Mouse (Mus musculus) embryonic facial prominence, embryonic 13.5 days (tissue): Measurements from ENCODE around the gene Gm2310. TPM values are rescaled to one million over a fixed set of nuclear protein-coding genes. Genes with fewer than 3 reads are reported as not detected.

Experiments
- ATAC-seq: fragments of 200-750 bp; cut with Nextera tagmentation; 2 replicates; pipeline ENCODE4 v1.8.0; 2017; ENCODE audit warnings: low read depth; ENCODE audit not compliant: insufficient number of reproducible peaks, insufficient read depth, low FRiP score, low TSS enrichment
- H3K27ac ChIP-seq: fragments of 300-500 bp; sonication (generic); 2 replicates; pipeline ENCODE4 v1.5.1; 2015; ENCODE audit warnings: moderate library complexity, mild to moderate bottlenecking, inconsistent platforms
- H3K27me3 ChIP-seq: fragments of 300-500 bp; sonication (generic); 2 replicates; pipeline ENCODE4 v1.6.1; 2015; ENCODE audit warnings: mild to moderate bottlenecking, inconsistent platforms
- H3K36me3 ChIP-seq: fragments of 300-500 bp; sonication (generic); 2 replicates; pipeline ENCODE4 v1.6.1; 2015; ENCODE audit warnings: mild to moderate bottlenecking, inconsistent platforms
- H3K4me1 ChIP-seq: fragments of 300-500 bp; sonication (generic); 2 replicates; pipeline ENCODE4 v1.6.1; 2015; ENCODE audit warnings: inconsistent platforms
- H3K4me2 ChIP-seq: fragments of 300-500 bp; sonication (generic); 2 replicates; pipeline ENCODE4 v1.6.1; 2015; ENCODE audit warnings: moderate library complexity, mild to moderate bottlenecking, inconsistent platforms
- H3K4me3 ChIP-seq: fragments of 300-500 bp; sonication (generic); 2 replicates; pipeline ENCODE4 v1.5.1; 2015; ENCODE audit warnings: mild to moderate bottlenecking, inconsistent platforms
- H3K9ac ChIP-seq: fragments of 300-500 bp; sonication (generic); 2 replicates; pipeline ENCODE4 v1.6.1; 2015; ENCODE audit warnings: mild to moderate bottlenecking, inconsistent platforms
- H3K9me3 ChIP-seq: fragments of 300-500 bp; sonication (generic); 2 replicates; pipeline ENCODE4 v1.6.1; 2016; ENCODE audit warnings: inconsistent platforms
- WGBS: fragments of 180-500 bp; shearing (Covaris S2); methylation state at CpG from one replicate; pipeline ENCODE4 v1.1.7; 2015; ENCODE audit warnings: mixed read lengths; 5-methylcytosine and 5-hydroxymethylcytosine counted together
- polyA plus RNA-seq: library from polyadenylated mRNA; unstranded; fragments of >200 nt; fragmentation: Nextera tagmentation; extraction: Ambion mirVana; gene quantifications from 2 replicates; pipeline ENCODE4 v1.2.1, GENCODE M21; 2015

Gm2310 gene
- polyA plus RNA-seq, 1 experiment from 2014 or later: not detected

GRCm38 (mm10) chr15:8469006-8469575 is 50.7 kb downstream of the Gm2310 start:
- Histone ChIP-seq H3K4me3 (no peak overlapping the region), H3K36me3 (no peaks in the 10 kb centered on the region), H3K9ac (no peak overlapping the region), H3K4me2 (no peak overlapping the region), H3K4me1 (no peaks in the 10 kb centered on the region), H3K9me3 (no peaks in the 10 kb centered on the region), H3K27me3 (no peaks in the 10 kb centered on the region), H3K27ac (no peak overlapping the region)
- no peak for ATAC-seq
- WGBS: 64% methylated on average over 4 of the region's 4 CpGs

Other genes with a start within 250 kb of the Gm2310 start
- 22.3 TPM in 2 replicates for gene Nipbl, start 75.5 kb downstream of the Gm2310 start, polyA plus RNA-seq
- 37.2 and 39.9 TPM in 2 replicates for gene Slc1a3, start 190.8 kb upstream of the Gm2310 start, polyA plus RNA-seq